Mouse (Mus musculus) adrenal gland, postnatal 14 days (tissue): ENCODE measurements around the gene Mt1. TPM values are rescaled to one million over a fixed set of nuclear protein-coding genes. Genes with fewer than 3 reads are reported as not detected.
"Not testable (repeated sequence)": the region's sequence is repeated elsewhere in the genome, so short reads cannot be mapped to it uniquely, and the experiment has no call there.

ENCODE experiments used
- DNase-seq: peaks from one replicate; pipeline ENCODE4 v3.0.0; 2021; ENCODE audit warnings: mixed read lengths
- long read RNA-seq, 2 experiments: library from polyadenylated mRNA; stranded (forward); transcript quantifications; one replicate each; pipeline ENCODE4 v2.0.0; 2021
- total RNA-seq: library from RNA; stranded (reverse); gene quantifications from 2 replicates; pipeline ENCODE4 v1.2.3, GENCODE M21; 2021

Gene Mt1
- 237 and 369 TPM in 2 replicates for total RNA-seq
- long read RNA-seq, experiment 1, transcript Mt1-201 (3 exons, 549 nt) = major isoform, 131 of 135 reads
- long read RNA-seq, experiment 1, partial matches to known transcripts = 0 of 135 reads
- long read RNA-seq, experiment 1, other reads (novel, unspliced or antisense) = 0 of 135 reads
- long read RNA-seq, experiment 2, transcript Mt1-202 (1 exons, 1,085 nt) = minor isoform, 6 of 237 reads
- long read RNA-seq, experiment 2, transcript Mt1-201 (3 exons, 549 nt) = major isoform, 230 of 237 reads
- long read RNA-seq, experiment 2, partial matches to known transcripts = 0 of 237 reads
- long read RNA-seq, experiment 2, other reads (novel, unspliced or antisense) = 1 of 237 reads

DNA sequence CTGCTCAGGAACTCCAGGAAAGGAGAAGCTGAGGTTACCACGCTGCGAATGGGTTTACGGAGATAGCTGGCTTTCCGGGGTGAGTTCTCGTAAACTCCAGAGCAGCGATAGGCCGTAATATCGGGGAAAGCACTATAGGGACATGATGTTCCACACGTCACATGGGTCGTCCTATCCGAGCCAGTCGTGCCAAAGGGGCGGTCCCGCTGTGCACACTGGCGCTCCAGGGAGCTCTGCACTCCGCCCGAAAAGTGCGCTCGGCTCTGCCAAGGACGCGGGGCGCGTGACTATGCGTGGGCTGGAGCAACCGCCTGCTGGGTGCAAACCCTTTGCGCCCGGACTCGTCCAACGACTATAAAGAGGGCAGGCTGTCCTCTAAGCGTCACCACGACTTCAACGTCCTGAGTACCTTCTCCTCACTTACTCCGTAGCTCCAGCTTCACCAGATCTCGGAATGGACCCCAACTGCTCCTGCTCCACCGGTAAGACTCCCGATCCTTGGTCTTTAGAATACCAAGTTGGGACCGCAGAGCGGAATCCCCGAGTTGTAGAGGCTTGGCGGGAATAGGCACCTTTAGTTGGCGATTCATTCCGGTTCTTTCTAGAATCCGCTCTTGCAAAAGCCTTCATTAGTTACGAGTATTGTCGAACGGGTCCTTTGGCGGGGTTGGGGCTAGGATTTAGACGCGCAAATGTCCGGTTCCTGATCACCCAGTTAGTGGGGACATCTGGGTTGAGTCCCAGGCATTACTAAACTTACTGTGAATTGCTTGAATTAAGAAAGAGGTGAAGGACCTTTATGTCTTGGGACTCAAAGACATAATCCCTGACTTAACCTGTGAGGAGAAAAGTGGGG, at the start of gene Mt1:
Gene Mt1 (plus strand): TSS at position 226 of the 856 bp plus-strand sequence.
- DNase-seq = peak; percentile 98

DNA sequence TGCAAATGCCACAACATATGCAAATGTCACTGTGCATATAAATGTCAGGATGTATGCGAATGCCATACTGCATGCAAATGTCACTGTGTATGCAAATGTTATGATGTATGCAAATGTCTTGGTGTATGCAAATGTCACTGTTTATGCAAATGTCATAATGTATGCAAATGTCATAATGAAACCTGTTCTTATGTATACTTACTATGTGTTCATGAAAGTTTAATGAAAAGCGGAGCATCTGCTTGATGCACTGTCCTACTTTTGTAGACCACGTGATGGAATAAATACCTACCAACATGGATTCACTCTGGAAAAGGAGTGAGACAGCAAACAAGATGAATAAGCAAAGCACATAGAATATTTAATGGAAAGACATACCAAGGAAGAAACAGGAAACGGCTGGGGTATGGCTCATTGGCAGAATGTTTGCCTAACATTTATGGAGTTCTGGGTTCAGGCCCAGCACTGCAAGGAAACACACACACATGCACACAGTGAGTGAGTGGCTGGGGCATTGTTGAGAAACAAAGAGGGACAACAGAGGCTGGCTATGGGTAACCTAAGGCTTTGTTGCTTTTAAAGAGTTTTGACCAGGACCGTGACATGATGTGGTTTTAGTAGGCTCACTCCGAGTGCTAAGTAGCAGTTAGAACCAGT, 49.6 kb upstream of the Mt1 start:
- no peak for DNase-seq

- no peak for DNase-seq
Observed at GRCm38 (mm10) chr8:94130126-94130525, 48.8 kb upstream of the Mt1 start.

- no peak for DNase-seq
Observed at GRCm38 (mm10) chr8:94132096-94132495, 46.8 kb upstream of the Mt1 start.

GRCm38 (mm10) chr8:94134601-94135000, 44.3 kb upstream of the Mt1 start:
- not testable (repeated sequence) for DNase-seq

DNA sequence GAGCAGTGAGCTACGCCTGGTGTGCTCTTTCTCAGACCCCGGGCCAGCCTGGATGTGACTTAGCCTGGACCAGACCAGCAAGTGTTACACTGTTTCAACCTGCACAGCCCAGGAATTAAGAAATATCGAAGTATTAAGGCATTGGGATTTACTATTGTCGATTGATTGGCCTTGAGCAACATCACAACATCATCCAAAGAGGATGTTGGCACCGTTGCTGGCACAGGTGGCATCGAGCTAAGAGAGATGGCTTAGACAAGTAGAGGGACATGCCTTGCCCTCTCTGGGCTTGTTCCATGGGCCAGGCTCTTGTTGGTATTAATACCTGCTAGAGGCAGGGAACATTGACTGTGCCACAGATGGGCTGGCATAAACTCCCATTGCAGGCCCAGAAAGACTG, 43.3 kb upstream of the Mt1 start:
- no peak for DNase-seq

- no peak for DNase-seq
Observed at GRCm38 (mm10) chr8:94136192-94136591, 42.7 kb upstream of the Mt1 start.

DNA sequence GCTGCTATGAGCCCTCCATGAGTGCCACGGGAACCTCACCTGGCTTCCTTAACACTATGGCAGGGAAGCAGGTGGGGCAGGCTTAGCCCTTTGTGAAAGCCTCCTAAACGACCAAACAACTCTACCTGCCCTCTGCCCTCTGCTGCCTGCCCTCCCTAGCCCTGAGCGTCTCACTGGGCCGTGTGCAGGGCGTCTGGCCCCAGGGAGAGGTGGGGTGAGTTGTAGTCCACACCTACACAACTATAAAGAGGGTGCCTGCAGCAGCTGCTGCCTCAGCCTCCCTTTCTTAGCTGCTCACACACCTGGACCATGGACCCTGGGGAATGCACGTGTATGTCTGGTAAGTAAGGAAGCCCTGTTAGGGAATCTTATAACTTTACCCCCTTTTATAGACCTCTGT, 41.9 kb upstream of the Mt1 start, which contains the start of gene Mt4:
Gene Mt4 (plus strand): TSS at position 265 of the 400 bp plus-strand sequence.
- no peak for DNase-seq

DNA sequence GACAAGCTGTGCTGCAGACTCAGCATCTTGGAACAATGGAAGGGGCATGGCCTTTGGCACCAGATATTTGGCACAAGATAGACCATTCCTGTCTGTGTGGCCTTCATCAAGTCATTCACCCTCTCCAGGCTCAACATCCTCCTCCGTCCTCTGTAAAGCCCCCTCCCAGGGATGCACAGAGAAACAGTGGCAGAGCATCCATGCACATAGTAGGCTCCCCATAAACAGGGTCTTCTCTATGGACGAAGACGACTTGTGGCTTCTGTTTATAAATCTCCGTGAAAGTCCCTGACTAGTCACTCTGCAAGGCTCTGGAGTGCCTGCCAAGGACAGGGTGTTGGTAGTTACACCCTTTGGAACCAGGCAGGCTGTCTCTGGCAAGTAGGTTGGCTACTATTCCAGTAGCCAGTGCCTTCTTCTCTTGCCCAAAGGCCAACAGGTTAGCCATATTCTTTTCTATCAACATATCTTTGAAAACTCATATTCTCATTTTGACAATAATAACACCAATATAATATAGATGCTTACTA, 38.6 kb upstream of the Mt1 start:
- DNase-seq = peak; percentile 9

DNA sequence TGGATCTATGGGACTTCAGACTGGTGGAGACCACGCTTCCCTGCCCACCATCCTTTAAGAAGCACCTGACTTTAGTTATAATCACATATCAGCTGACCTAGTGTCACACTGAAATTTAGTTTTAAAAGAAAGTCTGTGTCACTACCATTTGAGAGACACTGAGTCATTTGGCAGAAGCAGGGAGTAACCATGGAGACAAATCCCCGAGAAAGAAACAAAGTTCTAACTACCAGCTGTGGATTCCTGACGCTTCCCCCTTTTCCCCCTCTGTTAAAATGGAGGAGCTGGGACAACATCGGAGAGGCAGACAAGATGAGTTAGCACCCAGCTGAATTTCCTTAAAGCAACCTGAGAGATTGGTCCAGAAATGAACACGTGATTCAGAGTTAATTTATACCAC, 30.6 kb upstream of the Mt1 start:
- DNase-seq = no peak

DNA sequence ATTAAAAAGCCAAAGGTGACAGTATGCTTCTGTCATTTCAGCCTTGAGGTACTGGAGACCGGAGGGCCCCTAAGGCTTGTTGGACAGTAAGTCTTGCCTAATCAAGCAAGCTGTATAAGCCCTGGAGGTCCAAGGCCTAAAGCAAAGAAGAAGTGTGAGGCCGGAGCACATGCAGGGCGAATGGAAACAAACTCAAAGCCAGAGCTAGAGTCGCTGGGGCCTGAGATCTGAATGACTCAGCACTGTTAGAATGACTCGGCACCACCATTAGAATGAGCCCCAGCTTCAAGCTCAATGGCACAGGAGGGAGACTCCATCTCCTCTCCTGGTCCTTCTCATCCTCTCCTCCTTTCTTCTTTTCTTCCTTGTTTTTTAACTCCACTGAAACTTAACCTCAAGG, 28.0 kb upstream of the Mt1 start:
- no peak for DNase-seq

GRCm38 (mm10) chr8:94152513-94153300, 26.2 kb upstream of the Mt1 start, which contains the start of gene Mt3:
Gene Mt3, plus strand, starts transcription at chr8:94152607.
- DNase-seq = peak; percentile 64

DNA sequence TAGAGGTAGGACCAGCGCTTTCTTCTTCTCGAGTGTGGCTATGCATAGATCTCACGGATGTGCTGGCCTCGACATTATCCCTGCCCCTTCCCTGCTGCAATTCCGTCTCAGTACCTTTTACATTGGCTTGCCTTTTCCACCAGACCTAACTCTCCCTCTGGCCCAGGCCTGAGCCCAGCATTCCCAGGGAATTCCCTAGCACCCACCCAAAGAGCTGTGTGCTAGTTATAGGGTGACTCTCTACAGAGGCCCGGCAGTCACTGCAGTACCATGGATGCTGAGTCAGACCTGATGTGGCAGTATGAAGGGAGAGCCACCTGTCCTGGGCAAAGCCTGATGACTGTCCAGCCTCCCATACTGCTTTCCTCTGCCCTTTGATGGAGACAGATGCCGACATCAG, 25.4 kb upstream of the Mt1 start:
- no peak for DNase-seq

DNA sequence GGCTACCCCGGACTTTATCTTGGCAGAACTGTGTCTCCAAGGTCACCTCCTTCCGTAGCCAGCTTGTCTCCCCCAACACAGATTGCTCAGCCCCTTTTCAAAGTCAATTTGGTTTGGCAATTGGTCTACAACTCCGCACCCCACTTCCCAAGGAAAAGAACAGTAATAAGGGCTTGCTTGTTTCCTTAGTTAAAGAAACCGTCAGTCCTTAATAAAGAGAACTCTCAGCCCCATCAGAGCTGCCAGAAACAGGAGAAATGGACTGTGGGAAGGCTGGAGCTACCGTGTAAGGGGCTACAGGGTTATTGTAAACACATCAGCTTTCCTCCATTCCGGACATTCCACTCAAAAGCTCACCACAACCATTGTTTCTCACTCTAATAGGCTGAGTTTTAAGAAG, 24.3 kb upstream of the Mt1 start:
- no peak for DNase-seq

DNA sequence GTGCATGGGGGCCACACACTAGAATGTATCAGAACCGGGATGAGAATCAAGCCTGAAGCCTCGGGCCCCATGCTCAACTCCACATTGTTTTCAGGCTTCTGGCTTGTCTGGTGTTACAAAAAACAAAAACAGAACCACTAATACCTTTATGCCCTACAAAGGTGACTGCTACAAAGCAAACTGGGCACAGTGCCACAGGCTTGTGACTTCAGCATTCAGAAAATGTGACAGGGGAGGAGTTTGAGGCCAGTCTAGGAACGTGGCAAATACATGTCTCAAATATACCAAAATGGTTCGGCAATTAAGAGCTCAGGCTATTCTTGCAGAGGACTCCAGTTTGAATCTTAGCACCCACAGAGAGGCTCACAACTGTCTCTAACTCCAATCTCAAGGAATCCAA, 22.8 kb upstream of the Mt1 start:
- no peak for DNase-seq

GRCm38 (mm10) chr8:94165772-94166171, 13.1 kb upstream of the Mt1 start:
- not testable (repeated sequence) for DNase-seq

GRCm38 (mm10) chr8:94167244-94167643, 11.6 kb upstream of the Mt1 start:
- DNase-seq = peak; percentile 93

GRCm38 (mm10) chr8:94169547-94169946, 9.3 kb upstream of the Mt1 start:
- DNase-seq = no peak

GRCm38 (mm10) chr8:94171321-94171755, 7.5 kb upstream of the Mt1 start:
- peak; percentile 74 for DNase-seq

GRCm38 (mm10) chr8:94172075-94172808, 6.6 kb upstream of the Mt1 start, which contains the start of gene Mt2:
Gene Mt2, plus strand, starts transcription at chr8:94172664.
- peak; percentile 94 for DNase-seq
